Mouse (Mus musculus): ENCODE results near the gene Prr7.

The Prr7 gene

DNA sequence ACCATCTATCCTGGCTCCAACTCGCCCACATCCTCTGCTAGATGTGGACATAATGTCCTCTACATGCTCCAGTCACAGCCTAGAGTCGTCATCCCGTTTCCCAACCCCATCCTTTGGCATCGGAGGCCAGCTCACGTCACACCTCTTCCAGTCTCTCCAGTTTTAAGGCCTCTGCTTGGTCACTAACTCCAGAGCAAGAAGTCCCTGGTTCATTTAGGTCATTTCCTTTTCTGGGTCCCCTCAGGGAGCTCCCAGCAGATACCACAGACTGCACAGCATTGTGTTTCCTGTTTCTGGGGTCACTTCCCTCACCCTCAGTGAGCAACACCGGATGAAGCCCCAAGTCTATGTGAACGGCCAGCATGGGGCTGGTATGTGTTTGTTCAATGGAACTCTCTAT is 14.9 kb downstream of the Prr7 start:
- DNase-seq, result no peak

DNA sequence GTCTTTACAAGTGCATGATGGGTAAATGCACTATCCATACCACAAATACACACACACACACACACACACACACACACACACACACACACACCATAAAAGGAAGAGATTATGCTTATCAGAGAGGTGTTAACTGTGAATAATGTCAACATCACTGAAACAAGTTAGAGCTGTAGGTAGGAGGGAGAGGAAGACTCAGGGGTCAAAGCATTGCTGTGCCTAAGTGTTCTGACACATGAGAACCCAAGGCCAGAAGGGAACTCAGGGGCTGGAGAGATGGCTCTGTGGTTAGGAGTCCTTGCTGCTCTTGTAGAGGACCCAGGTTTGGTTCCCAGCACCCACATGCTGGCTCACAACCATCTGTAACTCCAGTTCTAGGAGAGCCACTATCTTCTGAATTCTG is 15.9 kb downstream of the Prr7 start:
- DNase-seq, result no peak

DNA sequence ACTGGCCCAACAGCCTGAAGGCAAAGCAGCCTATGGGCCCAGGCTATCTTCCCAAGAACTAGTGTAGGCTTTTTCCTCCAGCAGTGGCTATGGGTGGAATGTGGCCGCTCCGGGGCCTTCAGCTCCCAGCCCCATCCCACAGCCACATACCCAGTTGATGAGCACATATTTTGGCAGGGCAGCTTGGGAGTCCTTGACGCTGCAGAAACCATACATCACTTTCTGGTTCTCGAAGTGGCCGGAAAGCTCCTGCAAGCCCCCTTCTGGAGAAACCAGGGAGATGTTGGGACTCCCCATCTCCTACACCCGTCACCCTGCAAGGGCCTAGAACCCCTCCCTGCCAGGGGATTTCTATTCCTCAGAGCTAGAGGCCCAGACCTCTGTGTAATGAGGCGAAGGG is 18.5 kb downstream of the Prr7 start:
- peak; percentile 32 for DNase-seq

GRCm38 (mm10) chr13:55483071-55483470 is 19.0 kb downstream of the Prr7 start:
- no peak for DNase-seq

- DNase-seq, result no peak
These were observed 19.5 kb downstream of the Prr7 start for GRCm38 (mm10) chr13:55483593-55483992.

DNA sequence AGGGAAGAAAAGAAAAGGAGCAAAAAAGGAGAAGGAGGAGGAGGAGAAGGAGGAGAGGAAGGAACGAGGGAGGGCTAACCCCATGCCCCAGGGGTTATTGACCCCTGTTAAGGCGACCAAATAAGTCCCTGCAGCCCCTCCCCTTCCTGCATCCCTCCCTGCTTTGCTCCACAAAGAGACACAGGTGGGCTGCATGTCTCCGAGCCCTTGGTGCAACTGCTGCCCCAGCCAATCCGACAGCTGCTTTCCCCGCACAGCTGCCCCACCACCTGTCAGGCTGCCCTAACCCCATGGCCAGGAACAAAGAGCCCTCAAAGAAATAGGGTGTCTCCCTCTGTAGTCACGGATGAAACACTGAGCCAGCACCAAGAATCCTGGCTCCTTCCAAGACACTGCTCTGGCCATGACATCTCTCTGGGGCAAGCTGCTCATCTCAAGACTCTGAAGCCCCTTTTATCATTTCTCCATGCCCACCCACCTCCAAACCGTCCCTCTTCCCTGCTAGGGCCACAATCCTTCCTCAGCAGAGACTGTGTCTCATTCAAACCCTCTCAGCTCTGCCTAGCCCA is 20.5 kb downstream of the Prr7 start:
- DNase-seq, result no peak

GRCm38 (mm10) chr13:55486029-55486794 is 22.1 kb downstream of the Prr7 start:
- DNase-seq, result no peak

DNA sequence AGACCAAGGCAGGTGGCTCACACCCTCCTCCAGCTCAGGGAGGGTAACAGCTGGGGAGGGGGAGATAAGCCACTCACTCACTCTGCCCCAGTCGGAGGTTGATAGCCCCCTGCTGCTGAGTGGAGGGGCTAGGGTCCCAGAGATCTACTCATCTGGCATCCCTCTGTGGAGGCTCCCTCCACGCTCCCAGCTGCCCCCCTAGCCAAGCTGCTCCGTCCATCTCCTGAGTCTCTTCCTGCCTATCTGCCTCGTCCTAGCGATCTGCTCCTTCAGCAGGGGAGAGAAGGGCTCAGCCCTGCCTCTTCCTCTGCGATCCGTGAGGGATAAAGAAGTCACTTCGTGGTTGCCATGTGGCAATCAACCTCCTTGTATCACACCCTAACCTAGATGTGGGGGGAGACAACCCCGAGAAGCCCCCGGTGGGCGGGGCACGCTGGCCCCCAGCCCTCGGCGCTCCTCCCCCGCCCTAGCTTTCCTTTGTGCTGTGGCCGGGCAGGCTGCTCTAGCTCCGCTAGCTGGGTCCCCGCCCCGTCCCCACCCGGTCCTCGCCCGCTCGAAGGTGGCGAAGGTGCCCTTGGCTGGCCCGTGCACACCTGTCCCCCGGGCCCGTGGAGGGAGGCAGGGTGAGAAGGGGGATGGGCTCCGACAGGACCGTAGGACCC is 23.0 kb downstream of the Prr7 start:
- peak; percentile 34 for DNase-seq

DNA sequence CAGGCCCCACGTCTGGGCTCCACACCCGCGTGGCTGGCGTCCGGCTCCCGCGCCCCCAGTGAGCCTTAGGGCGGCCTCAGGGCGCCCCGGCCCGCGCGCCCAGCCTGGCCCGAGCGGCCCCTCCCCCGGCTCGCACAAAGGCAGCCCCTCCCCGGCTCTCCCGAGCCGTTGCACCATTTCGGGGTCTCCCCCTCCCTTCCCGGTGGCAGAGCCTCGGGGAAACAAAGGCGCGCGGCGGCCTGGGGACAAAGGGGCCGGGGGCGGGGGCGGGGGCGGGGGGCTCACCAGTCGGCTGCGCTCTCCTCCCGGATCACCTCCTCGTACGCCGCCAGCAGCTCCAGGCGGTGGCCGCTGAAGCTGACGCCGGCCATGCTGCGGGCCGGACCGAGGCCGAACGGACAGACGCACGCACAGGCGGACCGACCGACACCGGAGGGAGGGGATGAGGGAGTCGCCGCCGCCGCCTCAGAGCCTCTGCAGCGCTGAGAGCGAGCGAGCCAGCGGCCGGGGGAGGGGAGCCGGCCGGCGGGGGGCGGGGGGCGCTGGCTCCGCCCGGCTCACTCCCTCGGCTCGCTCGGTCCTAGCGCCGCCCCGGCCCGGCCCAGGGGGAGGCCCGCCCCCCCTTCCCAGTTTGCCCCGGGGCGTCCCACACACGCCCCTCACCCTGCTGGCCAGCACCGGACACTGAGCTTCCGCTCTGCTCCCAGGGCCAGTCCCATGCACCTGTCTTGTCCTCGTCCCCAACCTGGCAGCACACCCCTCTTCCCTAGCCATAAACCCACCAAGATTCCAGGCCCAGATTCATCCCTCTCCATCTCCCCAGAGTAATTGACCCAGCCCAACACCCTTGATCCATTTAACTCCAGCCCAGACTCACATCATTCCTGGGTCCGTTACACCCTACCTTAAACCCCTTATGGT is 23.8 kb downstream of the Prr7 start, which contains the start of gene Dbn1:
Dbn1 (minus strand) TSS at position 534 of the 921 bp plus-strand sequence.
- DNase-seq, result peak; percentile 48

DNA sequence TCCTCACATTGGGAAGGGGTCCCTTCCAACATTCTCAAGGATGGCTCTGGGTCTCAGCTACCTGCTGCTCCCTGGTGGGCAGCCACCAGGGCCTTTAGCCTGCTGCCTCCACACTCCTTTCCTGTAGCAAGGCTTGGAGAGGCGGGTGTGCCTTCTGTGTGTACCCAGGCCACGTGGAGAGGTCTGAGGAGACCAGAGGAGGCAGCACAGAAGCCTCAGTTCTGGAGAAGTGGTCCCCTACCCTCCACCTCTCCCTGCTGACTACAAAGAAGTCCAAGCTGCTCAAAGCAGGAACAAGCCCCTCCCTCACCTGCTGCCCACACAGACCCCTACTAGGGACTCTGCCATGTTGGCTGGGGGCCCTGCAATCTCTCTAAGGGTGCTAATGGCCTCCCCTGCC is 30.2 kb downstream of the Prr7 start:
- DNase-seq, result no peak

DNA sequence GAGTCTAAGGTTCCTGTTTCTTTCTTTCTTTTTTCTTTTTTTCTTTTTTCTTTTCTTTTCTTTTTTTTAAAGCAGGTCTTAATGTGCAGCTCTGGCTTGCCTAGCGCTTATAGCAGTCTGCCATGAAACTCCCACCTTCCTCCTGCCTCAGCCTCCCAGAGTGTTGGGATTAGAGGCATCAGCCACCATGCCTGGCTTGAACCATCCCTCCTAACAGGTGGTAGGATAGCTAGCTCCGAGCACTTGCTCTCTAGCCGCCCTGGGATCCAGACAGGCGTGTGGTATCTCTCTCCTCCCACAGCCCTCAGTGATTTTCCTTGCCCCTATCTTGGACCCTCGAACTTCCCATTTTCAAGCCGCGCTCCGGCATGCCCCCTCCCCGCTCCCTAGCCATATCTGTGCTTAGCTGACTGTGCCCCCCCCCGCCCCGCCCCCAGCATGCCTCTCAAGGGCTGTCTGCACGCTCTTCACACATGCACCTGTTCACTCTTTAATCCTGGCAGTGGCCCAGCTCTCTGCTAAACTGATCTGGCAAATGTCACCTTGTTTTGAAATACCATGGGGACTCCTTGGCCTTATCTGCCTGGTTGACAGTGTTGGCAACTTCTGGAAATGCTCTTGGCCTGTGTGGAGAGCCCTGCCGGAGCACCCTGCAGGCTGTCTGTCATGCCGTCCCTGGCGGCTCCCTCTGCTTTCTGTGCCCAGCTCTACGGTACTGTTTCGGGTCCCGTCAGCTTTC is 31.0 kb downstream of the Prr7 start:
- DNase-seq, result peak; percentile 49

- no peak for DNase-seq
These were observed 31.6 kb downstream of the Prr7 start for GRCm38 (mm10) chr13:55495702-55496101.

GRCm38 (mm10) chr13:55496661-55497060 is 32.6 kb downstream of the Prr7 start:
- no peak for DNase-seq

DNA sequence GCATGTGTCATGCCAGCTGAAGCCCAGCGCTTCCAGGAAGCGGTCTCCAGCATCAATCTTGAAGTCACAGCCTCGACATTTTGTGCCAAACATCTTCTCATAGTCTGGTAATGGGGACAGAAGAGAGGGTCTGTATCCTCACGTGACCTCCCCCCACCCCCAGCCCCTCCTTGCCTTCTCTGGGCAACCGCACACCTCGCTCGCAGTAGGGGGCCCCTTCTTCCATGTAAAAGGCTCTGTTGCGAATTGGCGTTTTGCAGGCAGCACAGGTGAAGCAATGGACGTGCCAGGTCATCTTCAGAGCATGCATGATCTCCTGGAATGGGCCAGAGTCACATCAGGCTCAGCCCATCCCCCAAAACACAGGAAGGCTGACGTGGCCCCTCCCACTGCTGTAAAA is 34.8 kb downstream of the Prr7 start:
- DNase-seq, result no peak

GRCm38 (mm10) chr13:55500575-55500974 is 36.5 kb downstream of the Prr7 start:
- DNase-seq, result peak; percentile 36

GRCm38 (mm10) chr13:55502405-55502804 is 38.3 kb downstream of the Prr7 start:
- DNase-seq, result no peak

DNA sequence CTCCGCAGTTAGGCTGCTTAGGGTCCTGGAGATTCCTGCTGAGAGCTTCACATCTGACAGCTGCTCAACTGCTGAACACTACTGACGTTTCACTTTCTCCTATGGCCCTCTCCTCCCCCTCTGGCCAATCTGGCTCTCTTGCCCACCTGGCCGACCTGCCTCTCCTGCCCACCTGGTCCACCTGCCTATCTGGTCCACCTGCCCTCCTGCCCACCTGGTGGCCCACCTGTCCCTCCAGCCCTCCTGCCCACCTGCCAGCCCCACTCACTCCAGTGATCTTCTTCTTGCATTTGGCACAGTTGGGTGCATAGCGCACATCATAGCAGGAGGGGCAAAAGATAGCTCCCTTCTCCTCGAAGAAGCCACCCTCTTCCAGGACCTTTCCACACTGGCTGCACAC is 40.3 kb downstream of the Prr7 start:
- no peak for DNase-seq

GRCm38 (mm10) chr13:55505810-55506209 is 41.7 kb downstream of the Prr7 start:
- DNase-seq, result no peak

- no peak for DNase-seq
These were observed 42.6 kb downstream of the Prr7 start for GRCm38 (mm10) chr13:55506697-55507096.

DNA sequence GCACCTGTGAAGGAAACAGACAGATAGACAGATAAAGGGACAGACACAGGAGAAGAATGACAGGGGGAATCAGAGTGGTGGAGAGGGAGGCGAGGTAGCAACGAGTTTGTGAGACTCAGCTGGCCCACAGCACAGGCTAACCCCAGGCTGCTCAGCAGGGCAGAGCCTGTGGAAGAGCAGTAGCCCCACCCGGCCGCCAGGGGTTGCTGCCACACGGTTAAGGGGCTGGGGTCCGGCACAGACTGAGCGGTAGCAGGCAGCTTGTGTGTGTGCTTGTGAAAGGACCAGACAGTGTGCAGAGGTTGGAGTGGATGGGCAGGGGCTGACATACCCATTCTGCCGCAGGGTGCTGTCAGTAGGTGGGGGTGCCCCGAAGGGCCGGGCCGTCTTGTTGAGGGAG is 43.8 kb downstream of the Prr7 start:
- DNase-seq, result no peak

DNA sequence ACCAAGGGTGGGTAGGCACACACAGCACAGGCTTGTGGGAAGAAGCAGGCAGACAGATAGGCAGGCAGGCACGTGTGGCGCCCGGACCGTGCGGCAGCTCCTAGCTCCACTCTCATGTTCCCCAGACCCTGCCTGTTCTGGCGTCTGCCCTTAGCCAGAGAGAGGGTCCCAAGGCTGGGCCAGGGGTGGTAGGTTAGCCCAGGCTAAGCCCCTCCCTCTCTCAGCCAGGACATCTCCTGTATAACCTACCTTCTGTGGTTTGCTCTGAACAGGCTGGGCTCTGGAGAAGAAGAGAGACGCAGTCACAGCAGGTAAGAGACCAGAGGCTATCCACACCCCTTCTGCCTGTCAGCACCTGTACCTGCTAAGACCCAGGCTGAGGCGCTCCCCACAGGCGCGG is 44.5 kb downstream of the Prr7 start:
- no peak for DNase-seq

- DNase-seq, result no peak
These were observed 46.2 kb downstream of the Prr7 start for GRCm38 (mm10) chr13:55510332-55510667.
